Mouse (Mus musculus): ENCODE results near the gene Anxa8.

Anxa8 gene

DNA sequence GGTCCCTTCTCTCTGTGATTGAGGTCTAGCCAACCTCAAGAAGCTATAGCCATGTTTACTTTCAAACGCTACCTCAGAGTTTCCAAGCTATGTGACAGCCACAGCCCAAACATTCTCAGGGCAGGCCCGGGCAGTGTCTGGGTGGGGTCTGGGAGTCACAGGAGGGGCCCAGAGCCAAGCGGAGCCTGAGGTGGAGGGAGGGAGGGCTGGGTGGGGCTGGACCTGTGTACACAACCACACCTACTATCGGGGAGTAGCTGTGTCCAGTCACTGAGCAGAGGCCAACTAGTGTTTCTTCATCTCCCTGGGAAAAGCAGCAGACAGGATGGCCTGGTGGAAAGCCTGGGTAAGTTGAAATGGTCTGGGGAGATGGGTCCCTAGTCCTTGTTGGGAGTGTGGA lies at the start of gene Anxa8:
Gene Anxa8 (plus strand): TSS at position 251 of the 400 bp plus-strand sequence.
- no peak for DNase-seq

GRCm38 (mm10) chr14:34041241-34041640 lies 44.5 kb upstream of the Anxa8 start:
- no peak for DNase-seq

DNA sequence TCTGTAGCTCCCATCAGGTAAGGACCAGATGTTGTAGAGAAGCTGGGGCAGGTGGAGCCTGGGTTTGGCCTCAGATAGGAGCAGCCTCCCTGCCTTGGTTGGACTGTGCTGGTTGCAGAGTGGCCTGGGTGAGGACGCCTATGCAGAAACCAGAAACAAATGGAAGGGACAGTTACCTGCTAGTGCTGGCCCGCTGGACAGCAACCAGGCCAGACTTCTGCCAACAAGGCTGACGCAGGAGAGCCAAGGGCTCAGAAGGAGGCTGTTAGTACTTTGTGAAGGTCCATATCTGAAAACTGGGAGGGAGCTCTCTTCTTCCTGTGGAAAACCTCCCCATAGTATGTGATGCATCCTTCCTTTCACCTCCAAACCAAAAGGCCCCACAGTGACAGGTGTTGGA lies 42.4 kb upstream of the Anxa8 start:
- no peak for DNase-seq

DNA sequence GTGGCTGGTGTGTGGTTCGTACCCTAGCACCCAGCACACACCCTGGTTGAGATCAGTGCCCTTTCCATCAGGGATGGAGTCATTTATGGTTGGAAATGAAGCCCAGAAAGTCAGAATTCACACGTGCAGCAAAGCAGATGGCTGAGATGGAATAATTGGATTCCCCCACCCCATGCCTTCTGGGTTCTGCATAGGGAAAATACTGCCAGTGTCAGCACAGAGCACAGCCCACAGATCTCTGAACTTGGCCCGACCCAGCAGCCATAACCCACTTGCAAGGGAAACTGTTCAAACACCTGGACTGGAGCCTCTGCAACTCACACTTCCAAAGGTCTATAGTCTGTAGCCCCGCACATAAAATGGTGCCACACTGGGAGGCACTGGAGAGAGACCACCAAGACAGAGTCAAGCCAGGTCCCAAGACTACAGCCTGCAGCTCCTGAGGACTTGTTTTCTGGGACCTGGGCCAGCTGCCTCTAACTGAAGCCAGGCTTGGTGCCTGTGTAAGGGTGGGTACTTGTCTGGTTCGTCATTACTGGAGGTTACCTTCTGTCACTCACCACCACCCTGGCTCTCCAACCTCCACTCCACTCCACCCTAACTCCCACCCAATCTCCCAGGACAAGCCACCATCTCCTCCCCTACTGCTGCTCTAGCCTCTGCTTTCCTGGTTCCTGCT lies 35.5 kb upstream of the Anxa8 start:
- no peak for DNase-seq

DNA sequence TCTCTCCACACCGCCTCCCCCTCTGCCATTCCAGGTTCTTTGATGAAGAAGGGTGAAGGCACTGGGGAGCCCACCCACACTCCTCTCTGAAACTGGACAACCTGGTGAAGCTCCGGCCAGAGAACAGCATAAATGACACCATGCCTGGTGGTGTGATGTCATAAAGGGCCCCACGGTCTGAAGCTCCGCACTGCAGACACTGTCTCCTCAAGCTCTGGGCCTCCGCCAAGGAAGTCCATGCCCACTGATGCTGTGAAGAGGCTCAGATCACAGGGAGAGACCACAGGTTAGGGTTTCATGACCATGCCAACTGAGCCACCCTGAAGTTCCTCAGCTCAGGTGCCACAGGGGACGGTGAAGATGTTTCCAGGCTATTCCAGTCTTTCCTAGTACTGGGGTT lies 33.3 kb upstream of the Anxa8 start, which contains the start of gene Antxrl:
Gene Antxrl (plus strand): TSS at position 192 of the 400 bp plus-strand sequence.
- no peak for DNase-seq

GRCm38 (mm10) chr14:34071665-34072064 lies 14.1 kb upstream of the Anxa8 start:
- DNase-seq: no peak

GRCm38 (mm10) chr14:34075346-34075745 lies 10.4 kb upstream of the Anxa8 start:
- no peak for DNase-seq

DNA sequence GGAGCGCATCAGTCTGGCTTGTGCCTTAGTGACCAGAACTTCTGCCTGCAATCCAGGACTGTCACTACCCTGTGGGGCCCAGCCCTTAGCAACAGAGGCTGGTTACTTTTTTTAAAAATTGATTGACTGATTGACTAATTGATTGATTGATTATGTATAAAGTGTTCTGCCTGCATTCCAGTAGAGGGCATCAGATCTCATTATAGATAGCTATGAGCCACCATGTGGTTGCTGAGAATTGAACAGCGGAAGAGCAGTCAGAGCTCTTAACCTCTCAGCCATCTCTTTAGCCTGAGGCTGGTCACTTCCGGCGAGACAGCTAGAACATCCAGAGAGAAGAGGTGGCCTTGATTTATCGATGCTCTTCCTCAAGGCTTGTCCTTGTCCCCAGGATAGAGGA lies 8.6 kb upstream of the Anxa8 start:
- no peak for DNase-seq

GRCm38 (mm10) chr14:34078293-34078692 lies 7.5 kb upstream of the Anxa8 start:
- DNase-seq: no peak

- DNase-seq: peak; percentile 56
Measured at GRCm38 (mm10) chr14:34080321-34080997, 5.3 kb upstream of the Anxa8 start.

DNA sequence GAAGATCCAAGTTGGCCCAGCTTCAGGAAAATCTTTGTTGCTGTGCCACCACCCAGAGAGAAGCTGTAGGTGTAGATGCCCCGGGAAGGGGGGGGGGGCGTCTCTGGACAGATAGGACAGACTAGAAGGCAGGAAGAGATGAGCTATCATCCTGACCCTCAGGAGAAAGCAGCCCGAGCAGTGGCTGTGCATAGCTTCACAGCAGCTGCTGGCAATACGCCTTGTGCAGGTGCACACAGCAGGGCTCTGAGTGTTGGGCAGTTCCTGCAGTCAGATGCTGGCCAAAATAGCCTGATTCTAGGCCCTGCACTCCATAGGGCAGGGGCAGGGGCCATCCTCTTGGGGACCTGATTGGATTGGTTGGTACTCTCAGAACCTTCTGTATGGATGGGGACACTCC lies 1.0 kb downstream of the Anxa8 start:
- no peak for DNase-seq

- no peak for DNase-seq
Measured at GRCm38 (mm10) chr14:34087856-34088398, 2.1 kb downstream of the Anxa8 start.

- no peak for DNase-seq
Measured at GRCm38 (mm10) chr14:34089796-34090195, 4.0 kb downstream of the Anxa8 start.

DNA sequence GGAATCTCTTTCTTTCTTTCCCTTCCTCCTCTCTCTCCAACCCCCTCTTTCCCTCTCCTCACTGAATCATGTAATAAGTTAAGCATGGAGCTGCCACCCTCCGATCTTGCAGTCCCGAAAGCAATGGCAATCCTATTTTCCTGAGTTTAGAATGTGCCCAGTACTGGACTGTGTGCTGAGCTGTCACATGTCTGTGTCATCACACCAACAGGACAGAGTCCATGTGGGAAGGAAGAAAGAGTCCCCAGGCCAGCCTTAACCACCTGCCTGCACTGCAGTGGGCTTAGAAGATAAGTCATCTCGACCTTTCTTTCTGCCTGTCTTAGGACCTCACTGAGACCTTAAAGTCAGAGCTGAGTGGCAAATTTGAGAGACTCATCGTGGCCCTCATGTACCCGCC lies 5.7 kb downstream of the Anxa8 start:
- DNase-seq: no peak

- no peak for DNase-seq
Measured at GRCm38 (mm10) chr14:34092856-34093255, 7.1 kb downstream of the Anxa8 start.

GRCm38 (mm10) chr14:34096161-34096560 lies 10.4 kb downstream of the Anxa8 start:
- no peak for DNase-seq

GRCm38 (mm10) chr14:34102601-34103000 lies 16.8 kb downstream of the Anxa8 start, which contains the start of gene A630023A22Rik:
A630023A22Rik (minus strand) TSS chr14:34102754.
- DNase-seq: no peak

- DNase-seq: no peak
Measured at GRCm38 (mm10) chr14:34103855-34104254, 18.1 kb downstream of the Anxa8 start.

GRCm38 (mm10) chr14:34104892-34105291 lies 19.1 kb downstream of the Anxa8 start:
- DNase-seq: peak; percentile 18

- no peak for DNase-seq
Measured at GRCm38 (mm10) chr14:34106389-34107062, 20.7 kb downstream of the Anxa8 start.

DNA sequence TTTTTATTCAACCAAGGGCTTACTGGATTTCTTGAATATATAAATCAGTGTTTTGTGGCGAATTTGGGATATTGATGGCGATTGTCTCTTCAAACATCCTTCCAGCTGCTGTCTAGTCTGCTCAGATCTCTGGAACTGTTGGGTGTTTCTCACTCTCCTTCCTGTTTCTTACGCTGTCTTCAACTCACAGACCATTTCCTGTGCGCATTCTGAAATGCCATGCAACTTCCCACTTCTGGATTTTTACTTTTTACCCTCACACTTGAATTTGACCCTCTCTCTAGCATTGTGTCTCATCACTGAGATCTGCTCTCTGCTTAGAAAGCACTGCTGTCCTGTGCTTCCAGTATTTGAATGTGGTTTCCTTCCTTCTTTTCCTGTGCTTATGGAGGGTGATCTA lies 21.8 kb downstream of the Anxa8 start:
- DNase-seq: no peak

DNA sequence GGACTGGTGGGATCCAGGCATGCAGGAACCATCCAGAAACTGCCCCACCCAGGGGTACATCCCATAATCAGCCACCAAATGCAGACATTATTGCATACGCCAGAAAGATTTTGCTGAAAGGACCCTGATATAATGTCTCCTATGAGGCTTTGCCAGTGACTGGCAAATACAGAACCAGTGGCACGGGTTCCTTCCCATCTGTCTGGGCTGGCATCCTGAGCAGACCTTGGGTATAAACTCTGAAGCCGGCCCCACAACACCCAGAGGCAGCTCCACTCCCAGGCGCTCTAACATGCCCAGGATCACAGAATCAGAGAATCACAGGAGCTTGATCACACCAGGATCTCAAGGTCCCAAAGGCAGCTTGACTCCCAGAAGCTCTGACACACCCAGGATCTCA lies 28.5 kb downstream of the Anxa8 start:
- DNase-seq: no peak

DNA sequence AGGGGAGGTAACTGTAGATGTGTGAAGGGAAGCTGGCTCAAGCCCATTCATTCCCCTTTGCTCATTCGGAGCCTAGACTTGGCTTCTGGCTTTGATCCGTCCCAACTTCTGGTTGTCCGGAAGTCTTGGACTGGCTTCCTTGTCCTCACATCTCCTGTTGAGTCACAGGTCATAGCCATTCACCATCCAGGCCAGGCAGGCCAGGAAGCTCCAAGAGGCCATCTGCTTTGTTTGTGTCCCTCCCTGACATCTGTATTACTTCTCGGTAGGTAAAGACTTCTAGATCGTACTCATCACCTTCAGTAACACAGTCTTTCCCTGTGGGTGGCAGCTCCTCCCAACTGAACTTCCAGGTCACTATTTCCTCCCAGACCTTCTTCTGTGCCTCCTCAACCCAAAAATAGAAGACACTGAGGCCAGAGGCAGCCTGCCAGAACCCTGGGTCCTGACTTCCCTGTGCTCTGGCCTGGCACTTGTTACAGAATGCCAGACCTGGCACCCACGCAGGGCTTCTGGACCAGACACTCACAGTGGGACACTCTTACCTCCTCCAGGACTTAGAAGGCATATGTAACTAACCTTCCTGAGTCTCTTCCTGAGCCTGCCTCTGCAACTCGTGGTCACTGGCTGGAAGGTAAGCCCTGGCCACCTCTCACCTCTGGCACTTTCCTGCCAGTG lies 33.4 kb downstream of the Anxa8 start:
- DNase-seq: no peak
